Mouse (Mus musculus) yolk sac, embryonic 10.5 days (tissue): ENCODE results near the gene Cwc25.
A peak's percentile ranks its signal among the peaks of the same experiment; 100 is the strongest.

ENCODE experiments used
- DNase-seq: peaks from one replicate; pipeline ENCODE4 v3.0.0-alpha.2; 2017; ENCODE audit warnings: low spot score

The Cwc25 gene

DNA sequence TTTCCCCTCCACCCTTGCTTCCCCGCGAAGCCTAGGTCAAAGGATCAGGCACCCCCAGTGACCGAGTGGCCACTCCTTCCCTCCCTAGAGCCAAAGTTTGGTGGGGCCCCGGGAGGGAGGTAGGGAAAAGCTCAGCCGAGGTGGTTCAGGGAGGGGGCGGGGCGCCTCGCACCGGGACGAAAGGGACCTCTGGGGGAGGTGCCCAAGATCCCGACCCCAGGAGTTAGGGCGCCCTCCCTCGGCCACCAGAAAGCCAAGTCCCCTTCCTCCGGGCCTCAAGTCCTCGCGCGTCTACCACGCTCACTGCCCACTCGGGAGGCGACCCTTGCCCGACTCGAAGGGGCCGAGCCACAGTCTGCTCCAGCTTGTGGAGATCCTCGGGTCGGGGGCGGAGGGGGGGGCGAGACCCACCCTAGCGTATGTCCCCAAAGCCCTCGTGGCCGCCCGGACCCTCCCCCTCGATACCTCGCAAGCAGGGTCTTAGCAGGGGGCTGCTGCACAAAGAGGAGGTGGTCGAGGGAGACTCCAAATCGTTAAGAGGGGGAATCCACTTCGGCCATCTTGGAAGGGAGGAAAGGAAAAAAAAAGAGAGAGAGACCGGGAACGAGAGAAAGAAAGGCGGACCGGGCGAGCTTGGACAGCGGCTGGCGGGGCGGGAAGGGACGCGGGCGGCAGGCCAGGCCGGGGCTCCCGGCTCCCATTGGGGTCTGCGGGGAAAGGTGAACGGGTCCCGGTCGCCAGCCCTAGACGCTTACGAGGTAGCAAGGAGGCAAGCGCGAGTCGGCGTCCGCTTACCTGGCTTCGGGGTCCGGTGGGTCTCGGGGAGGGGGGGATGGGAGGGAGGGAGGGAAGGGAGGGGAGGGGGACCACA lies 67.4 kb downstream of the Cwc25 start:
- peak; percentile 83 for DNase-seq

DNA sequence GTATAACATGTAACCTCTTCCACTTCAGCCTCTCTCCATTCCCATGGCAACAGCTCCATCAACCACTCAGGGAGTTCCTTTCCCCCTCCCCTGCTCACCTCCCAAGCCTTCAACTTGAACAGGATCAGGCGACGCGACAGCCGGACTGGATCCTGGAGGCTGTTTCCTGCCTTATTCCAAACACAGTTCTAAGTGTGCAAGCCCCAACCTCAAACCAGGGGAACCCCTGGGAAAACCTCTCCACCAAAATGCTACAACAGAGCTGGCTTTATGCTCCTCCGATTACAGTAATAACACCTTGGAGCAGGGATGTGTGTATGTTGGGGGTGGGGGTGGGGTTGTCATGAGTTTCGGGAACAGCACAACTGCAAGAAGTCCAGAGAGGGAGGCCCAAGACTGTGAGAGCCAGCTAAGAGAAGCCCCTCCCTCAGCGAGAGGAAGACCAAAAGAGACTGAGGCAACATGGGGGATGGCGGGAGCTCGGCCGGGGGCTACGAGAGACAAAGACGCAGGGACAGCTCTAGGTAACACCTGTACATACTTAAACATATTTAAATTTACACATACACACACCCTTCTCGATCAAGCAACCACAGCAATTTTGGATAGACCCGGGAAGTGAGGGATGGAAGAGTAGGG lies 68.3 kb downstream of the Cwc25 start:
- DNase-seq, result no peak

DNA sequence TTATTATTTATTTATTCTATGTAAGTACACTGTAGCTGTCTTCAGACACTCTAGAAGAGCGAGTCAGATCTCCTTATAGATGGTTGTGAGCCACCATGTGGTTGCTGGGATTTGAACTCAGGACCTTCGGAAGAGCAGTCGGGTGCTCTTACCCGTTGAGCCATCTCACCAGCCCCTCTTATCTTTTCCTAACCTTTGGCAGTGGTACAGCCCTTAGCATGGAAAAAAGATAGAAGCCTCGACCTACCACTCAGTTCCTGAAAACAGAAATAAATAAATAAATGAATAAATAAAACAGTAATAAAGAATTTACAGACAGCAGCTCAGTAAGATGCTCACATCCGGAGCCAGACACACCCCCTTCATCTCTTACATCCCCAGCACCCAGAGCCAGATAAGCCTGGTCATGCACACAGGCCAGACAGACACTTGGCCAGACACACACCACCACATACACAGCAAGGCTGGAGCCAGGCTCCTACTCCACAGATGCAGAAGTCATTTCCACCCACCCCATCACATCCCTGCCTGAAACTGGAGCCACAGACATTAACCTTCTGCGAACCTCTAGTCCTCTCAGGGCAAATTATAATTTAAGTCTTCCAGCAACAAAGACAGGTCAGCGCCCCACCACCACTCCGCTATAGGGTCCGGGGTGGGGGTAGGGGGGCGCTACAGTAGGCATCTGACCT lies 69.0 kb downstream of the Cwc25 start:
- DNase-seq, result no peak

DNA sequence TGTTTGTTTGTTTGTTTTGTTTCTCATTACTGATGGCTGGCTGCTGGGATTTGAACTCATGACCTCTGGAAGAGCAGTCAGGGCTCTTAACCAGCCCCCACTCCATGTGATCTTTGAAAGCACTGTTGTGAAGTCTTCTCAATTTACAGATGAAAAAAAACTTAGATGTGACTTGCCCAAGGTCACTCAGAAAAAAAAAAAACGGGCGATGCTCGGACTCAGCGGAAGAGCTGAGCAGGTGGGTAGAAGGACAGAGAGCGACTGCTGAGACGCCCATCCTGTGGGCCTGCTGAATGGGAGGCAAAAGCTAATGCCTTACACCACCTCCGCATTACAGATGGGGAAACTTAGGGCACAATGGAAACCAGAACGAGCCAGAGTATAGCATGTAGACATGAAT lies 69.7 kb downstream of the Cwc25 start:
- no peak for DNase-seq

DNA sequence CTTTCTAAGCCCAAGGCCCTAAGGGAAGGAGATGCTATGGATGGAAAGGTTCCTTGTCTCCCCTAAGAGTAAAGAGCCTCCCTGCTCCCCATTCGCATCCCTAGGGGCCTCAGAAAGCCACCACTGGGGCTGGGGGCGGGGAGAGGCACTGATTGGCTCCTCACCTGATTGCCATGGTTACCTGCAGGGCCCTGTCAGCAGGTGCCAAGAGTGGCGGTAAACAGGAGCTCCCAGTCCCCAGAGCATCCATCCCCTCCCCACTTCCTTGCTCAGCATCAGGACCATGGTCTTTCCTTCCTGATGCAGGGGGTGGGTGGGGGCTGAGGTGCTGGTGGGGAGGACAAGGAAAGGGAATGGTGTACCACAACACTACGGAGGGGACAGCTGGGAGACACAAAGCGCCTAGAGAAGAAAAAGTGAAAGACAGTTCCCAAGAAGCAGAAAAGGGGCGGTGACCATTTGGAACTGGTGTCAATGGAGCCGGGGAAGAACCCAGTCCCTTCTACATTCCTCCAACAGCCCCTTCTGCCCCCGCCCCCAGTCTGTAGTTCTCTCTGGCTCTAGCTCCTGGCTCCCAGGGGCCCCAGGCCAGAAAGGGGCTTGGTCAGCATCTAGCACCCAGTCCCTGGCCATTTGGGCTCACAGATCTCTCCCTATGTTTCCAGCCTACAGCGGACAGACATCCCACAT lies 70.5 kb downstream of the Cwc25 start:
- DNase-seq, result no peak
